Mouse (Mus musculus): Measurements from ENCODE around the gene Sparc. TPM values are rescaled to one million over a fixed set of nuclear protein-coding genes. Genes with fewer than 3 reads are reported as not detected.
A peak's percentile ranks its signal among the peaks of the same experiment; 100 is the strongest.

Sparc gene
- polyA plus RNA-seq, 1 experiment from 2014 or later = 931 TPM

- H3K9ac ChIP-seq (ENCODE audit: low read depth, low read length) = no peak overlapping the region
- H3K36me3 ChIP-seq (ENCODE audit: control insufficient read depth, insufficient read depth) = no peaks in the 10 kb centered on the region
- no peak for ATAC-seq
- H3K4me3 ChIP-seq (ENCODE audit: low read depth, low read length) = no peak overlapping the region
- no peak overlapping the region for H3K27ac ChIP-seq (ENCODE audit: low read depth, low read length)
- no peak overlapping the region for H3K4me2 ChIP-seq (replicated peaks; ENCODE audit: low read depth)
- H3K9me3 ChIP-seq (ENCODE audit: control insufficient read depth) = no peaks in the 10 kb centered on the region
- H3K27me3 ChIP-seq (replicated peaks; ENCODE audit: control insufficient read depth, insufficient read depth, low read length) = no peaks in the 10 kb centered on the region
- WGBS = 38% methylated on average over 6 of the region's 6 CpGs
- no peaks in the 10 kb centered on the region for H3K4me1 ChIP-seq (replicated peaks; ENCODE audit: control insufficient read depth, insufficient read depth, low read length)
- TF ChIP-seq CTCF (IDR thresholded peaks at IDR 0.05; ENCODE audit: low read depth) = no peak
Observed at GRCm38 (mm10) chr11:55380908-55381307, 42.1 kb downstream of the Sparc start.

DNA sequence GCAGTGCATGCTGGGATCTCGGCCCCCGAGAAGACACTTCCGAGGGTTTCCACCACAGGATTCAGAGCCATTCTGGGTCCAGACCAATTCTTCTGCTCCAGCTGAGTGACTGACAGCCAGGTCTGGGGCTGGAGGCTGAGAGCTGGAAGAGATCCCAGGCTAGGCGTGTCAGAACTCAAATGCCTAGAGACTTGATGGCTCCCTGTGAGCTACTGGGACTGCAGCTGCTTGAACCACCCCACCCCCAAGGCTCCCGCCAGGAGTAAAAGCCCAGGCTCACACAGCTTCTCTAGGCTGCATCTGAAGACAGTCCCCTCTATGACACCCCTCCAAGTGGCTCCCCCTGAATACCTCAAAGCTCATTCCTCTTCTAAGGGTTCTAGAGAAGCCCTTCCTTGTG is 44.6 kb downstream of the Sparc start:
- no peak for ATAC-seq
- Histone ChIP-seq H3K36me3 (ENCODE audit: control insufficient read depth, insufficient read depth) (no peaks in the 10 kb centered on the region), H3K27ac (ENCODE audit: low read depth, low read length) (no peak overlapping the region), H3K27me3 (replicated peaks; ENCODE audit: control insufficient read depth, insufficient read depth, low read length) (no peaks in the 10 kb centered on the region), H3K4me3 (ENCODE audit: low read depth, low read length) (no peak overlapping the region), H3K9ac (ENCODE audit: low read depth, low read length) (no peak overlapping the region), H3K9me3 (ENCODE audit: control insufficient read depth) (no peaks in the 10 kb centered on the region), H3K4me2 (replicated peaks; ENCODE audit: low read depth) (no peak overlapping the region), H3K4me1 (replicated peaks; ENCODE audit: control insufficient read depth, insufficient read depth, low read length) (no peaks in the 10 kb centered on the region)
- no peak for TF ChIP-seq CTCF (IDR thresholded peaks at IDR 0.05; ENCODE audit: low read depth)
- WGBS = 51% methylated on average over 5 of the region's 5 CpGs

GRCm38 (mm10) chr11:55373838-55374237 is 49.1 kb downstream of the Sparc start:
- no peaks in the 10 kb centered on the region for H3K9me3 ChIP-seq (ENCODE audit: control insufficient read depth)
- no peak for ATAC-seq
- no peak overlapping the region for H3K9ac ChIP-seq (ENCODE audit: low read depth, low read length)
- H3K27ac ChIP-seq (ENCODE audit: low read depth, low read length) = no peak overlapping the region
- H3K36me3 ChIP-seq (ENCODE audit: control insufficient read depth, insufficient read depth) = no peaks in the 10 kb centered on the region
- H3K4me2 ChIP-seq (replicated peaks; ENCODE audit: low read depth) = no peak overlapping the region
- H3K27me3 ChIP-seq (replicated peaks; ENCODE audit: control insufficient read depth, insufficient read depth, low read length) = no peaks in the 10 kb centered on the region
- no peaks in the 10 kb centered on the region for H3K4me1 ChIP-seq (replicated peaks; ENCODE audit: control insufficient read depth, insufficient read depth, low read length)
- H3K4me3 ChIP-seq (ENCODE audit: low read depth, low read length) = no peak overlapping the region
- 55% methylated on average over 6 of the region's 6 CpGs for WGBS
- peak; percentile 59 for TF ChIP-seq CTCF (IDR thresholded peaks at IDR 0.05; ENCODE audit: low read depth)

DNA sequence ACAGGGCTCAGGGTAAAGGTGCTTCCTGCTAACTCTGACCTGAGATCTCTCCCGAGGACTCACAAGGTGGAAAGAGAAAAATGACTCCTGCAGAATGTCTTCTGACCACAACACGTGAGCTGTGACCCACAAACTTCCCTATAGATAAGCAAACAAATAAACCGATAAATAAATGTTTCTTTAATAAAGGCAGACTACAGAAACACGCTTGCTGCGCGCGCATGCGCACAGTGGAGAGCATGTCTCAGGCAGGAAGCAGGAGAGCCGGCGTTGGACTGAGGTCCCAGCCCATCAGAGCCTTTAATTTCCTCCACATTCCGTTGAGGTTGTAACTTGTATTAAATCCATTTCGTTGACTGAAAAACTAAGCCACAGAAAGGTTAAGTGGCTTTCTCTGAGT is 49.6 kb downstream of the Sparc start:
- TF ChIP-seq CTCF (IDR thresholded peaks at IDR 0.05; ENCODE audit: low read depth) = no peak
- ATAC-seq = no peak
- Histone ChIP-seq H3K4me1 (replicated peaks; ENCODE audit: control insufficient read depth, insufficient read depth, low read length) (no peaks in the 10 kb centered on the region), H3K27me3 (replicated peaks; ENCODE audit: control insufficient read depth, insufficient read depth, low read length) (no peaks in the 10 kb centered on the region), H3K4me3 (ENCODE audit: low read depth, low read length) (no peak overlapping the region), H3K27ac (ENCODE audit: low read depth, low read length) (no peak overlapping the region), H3K4me2 (replicated peaks; ENCODE audit: low read depth) (no peak overlapping the region), H3K9ac (ENCODE audit: low read depth, low read length) (no peak overlapping the region), H3K36me3 (ENCODE audit: control insufficient read depth, insufficient read depth) (no peaks in the 10 kb centered on the region), H3K9me3 (ENCODE audit: control insufficient read depth) (no peaks in the 10 kb centered on the region)
- WGBS = 79% methylated on average over 12 of the region's 12 CpGs

- no peak overlapping the region for H3K4me2 ChIP-seq (replicated peaks; ENCODE audit: low read depth)
- no peaks in the 10 kb centered on the region for H3K36me3 ChIP-seq (ENCODE audit: control insufficient read depth, insufficient read depth)
- H3K27me3 ChIP-seq (replicated peaks; ENCODE audit: control insufficient read depth, insufficient read depth, low read length) = no peaks in the 10 kb centered on the region
- H3K9ac ChIP-seq (ENCODE audit: low read depth, low read length) = no peak overlapping the region
- no peaks in the 10 kb centered on the region for H3K9me3 ChIP-seq (ENCODE audit: control insufficient read depth)
- H3K4me1 ChIP-seq (replicated peaks; ENCODE audit: control insufficient read depth, insufficient read depth, low read length) = no peaks in the 10 kb centered on the region
- TF ChIP-seq CTCF (IDR thresholded peaks at IDR 0.05; ENCODE audit: low read depth) = no peak
- no peak overlapping the region for H3K4me3 ChIP-seq (ENCODE audit: low read depth, low read length)
- WGBS = 48% methylated on average over 6 of the region's 6 CpGs
- H3K27ac ChIP-seq (ENCODE audit: low read depth, low read length) = no peak overlapping the region
- no peak for ATAC-seq
Observed at GRCm38 (mm10) chr11:55372001-55372400, 51.0 kb downstream of the Sparc start.

DNA sequence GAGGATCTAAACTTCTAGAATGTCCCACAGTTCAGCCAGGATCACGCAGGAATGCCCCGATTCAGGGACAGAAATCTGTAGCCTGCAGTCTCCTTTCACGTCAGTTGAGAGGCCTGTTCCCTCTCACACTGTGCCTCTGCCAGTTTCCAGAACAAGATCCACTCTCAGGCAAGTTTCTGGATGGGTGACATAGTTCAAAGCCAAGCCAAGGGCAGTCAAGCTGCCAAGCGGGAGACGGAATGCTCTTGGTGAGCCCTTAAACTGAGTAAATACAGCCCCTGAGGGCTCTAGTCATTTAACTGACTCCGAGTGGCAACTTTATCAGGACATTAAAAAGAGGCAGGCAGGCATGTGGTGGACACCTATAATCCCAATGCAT is 53.9 kb downstream of the Sparc start:
- no peak for ATAC-seq
- Histone ChIP-seq H3K27me3 (replicated peaks; ENCODE audit: control insufficient read depth, insufficient read depth, low read length) (no peaks in the 10 kb centered on the region), H3K9ac (ENCODE audit: low read depth, low read length) (no peak overlapping the region), H3K27ac (ENCODE audit: low read depth, low read length) (no peak overlapping the region), H3K4me1 (replicated peaks; ENCODE audit: control insufficient read depth, insufficient read depth, low read length) (no peaks in the 10 kb centered on the region), H3K4me2 (replicated peaks; ENCODE audit: low read depth) (no peak overlapping the region), H3K9me3 (ENCODE audit: control insufficient read depth) (no peaks in the 10 kb centered on the region), H3K36me3 (ENCODE audit: control insufficient read depth, insufficient read depth) (no peaks in the 10 kb centered on the region), H3K4me3 (ENCODE audit: low read depth, low read length) (no peak overlapping the region)
- 54% methylated on average over 6 of the region's 6 CpGs for WGBS
- no peak for TF ChIP-seq CTCF (IDR thresholded peaks at IDR 0.05; ENCODE audit: low read depth)

Data from intestine, postnatal 0 days (tissue).